Mouse (Mus musculus) frontal cortex, adult 2 months (tissue): ENCODE measurements around the gene Gm10322. TPM values are rescaled to one million over a fixed set of nuclear protein-coding genes. Genes with fewer than 3 reads are reported as not detected.

ENCODE experiments used
- DNase-seq, 2 experiments: peaks; one replicate each; pipeline ENCODE4 v3.0.0; 2022; ENCODE audit warnings: low spot score in 1 of 2; ENCODE audit errors: extremely low spot score in 1 of 2
- polyA plus RNA-seq: library from polyadenylated mRNA; depleted of rRNA; stranded (reverse); fragments of >200 nt; gene quantifications from 2 replicates; pipeline ENCODE4 v1.2.3, GENCODE M21; 2012; rRNA removed

Gene Gm10322
- polyA plus RNA-seq, 1 experiment: not detected

DNA sequence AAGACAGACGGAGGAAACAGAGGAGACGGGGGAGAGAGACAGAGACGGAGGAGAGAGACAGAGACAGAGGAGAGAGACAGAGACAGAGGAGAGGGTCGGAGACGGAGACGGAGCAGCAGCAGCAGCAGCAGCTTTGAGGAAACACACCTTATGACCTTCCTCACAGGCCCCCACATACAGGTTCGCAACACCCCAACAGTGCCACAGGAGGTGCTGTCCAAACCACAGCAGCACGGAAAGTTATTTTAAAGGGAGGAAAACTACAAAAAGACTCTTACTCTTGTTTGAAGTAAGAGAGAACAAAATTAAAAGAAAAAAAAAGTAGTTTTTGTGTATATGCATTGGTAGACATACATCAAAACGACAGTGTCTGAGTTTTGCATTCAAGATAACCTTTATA lies 27.8 kb downstream of the Gm10322 start:
- DNase-seq: no peak

- no peak for DNase-seq
These were observed 28.8 kb downstream of the Gm10322 start for GRCm38 (mm10) chr10:59644710-59645109.

DNA sequence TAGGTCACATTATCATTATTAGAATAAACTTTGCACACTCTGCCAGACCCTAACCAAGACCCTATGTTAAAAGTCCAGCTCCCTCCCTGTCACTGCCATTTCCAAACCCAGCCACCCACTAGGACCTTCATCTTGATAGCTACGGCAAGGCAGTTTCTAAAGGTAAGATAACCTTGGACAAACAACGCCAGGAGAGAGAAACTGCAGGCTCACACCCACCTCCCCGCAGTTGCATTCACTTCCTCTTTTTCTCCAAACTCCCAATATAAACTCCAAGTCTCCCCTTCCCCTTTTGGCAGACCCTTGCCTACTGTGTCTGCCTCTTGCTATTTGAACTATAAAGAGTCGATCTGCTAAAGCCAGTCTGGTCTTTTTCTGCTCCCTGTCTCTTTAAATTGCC lies 29.3 kb downstream of the Gm10322 start:
- no peak for DNase-seq

GRCm38 (mm10) chr10:59646821-59647378 lies 31.0 kb downstream of the Gm10322 start:
- DNase-seq: no peak

GRCm38 (mm10) chr10:59656799-59657198 lies 40.9 kb downstream of the Gm10322 start:
- no peak for DNase-seq

GRCm38 (mm10) chr10:59664765-59665164 lies 48.9 kb downstream of the Gm10322 start:
- DNase-seq: no peak

- peak in 1 of 2 experiments; percentile 34 for DNase-seq
These were observed 49.8 kb downstream of the Gm10322 start for GRCm38 (mm10) chr10:59665503-59666291.

Other genes starting within 250 kb of the Gm10322 start
- 7.9 and 11.3 TPM in 2 replicates for gene Gm10273, start 220.4 kb upstream of the Gm10322 start, polyA plus RNA-seq
- gene Pla2g12b, start 212.4 kb upstream of the Gm10322 start, polyA plus RNA-seq: 0.16 TPM in 1 of 2 replicates, not detected in the other
- gene Oit3, start 174.3 kb upstream of the Gm10322 start, polyA plus RNA-seq: 0.26 and 0.40 TPM in 2 replicates
- gene Mcu, start 629 bp downstream of the Gm10322 start, polyA plus RNA-seq: 28.5 and 30.0 TPM in 2 replicates
- gene Micu1, start 86.4 kb downstream of the Gm10322 start, polyA plus RNA-seq: 131 and 151 TPM in 2 replicates